Mouse (Mus musculus) CH12.LX (cell line): Measurements from ENCODE around the gene Nadsyn1. TPM values are rescaled to one million over a fixed set of nuclear protein-coding genes. Genes with fewer than 3 reads are reported as not detected.
A peak's percentile ranks its signal among the peaks of the same experiment; 100 is the strongest.

Source experiments
- DNase-seq: peaks from one replicate; pipeline ENCODE4 v3.0.0-alpha.2; 2013; ENCODE audit errors: extremely low read depth
- H3K27ac ChIP-seq: 2 replicates; pipeline ENCODE4 v1.5.1; 2012; ENCODE audit warnings: low read depth, mild to moderate bottlenecking, control low read depth, moderate library complexity; ENCODE audit not compliant: insufficient read depth
- H3K27me3 ChIP-seq: replicated peaks from 2 replicates; pipeline ENCODE3; 2012; ENCODE audit warnings: inconsistent platforms
- H3K36me3 ChIP-seq, 2 experiments: replicated peaks in 1 of 2; 2 replicates each; pipeline versions ENCODE3 to v1.6.1; 2012; ENCODE audit warnings: inconsistent platforms in 1 of 2, low read length in 1 of 2, mild to moderate bottlenecking in 1 of 2, mixed read lengths in 1 of 2, moderate library complexity in 1 of 2; ENCODE audit not compliant: control insufficient read depth in 1 of 2, insufficient read depth in 1 of 2
- H3K4me1 ChIP-seq, 2 experiments: 2 replicates each; pipeline ENCODE4 v1.6.1; 2012; ENCODE audit warnings: inconsistent platforms in 1 of 2, moderate library complexity in 1 of 2; ENCODE audit not compliant: insufficient read depth in 2 of 2, control insufficient read depth in 1 of 2
- H3K4me2 ChIP-seq: 2 replicates; pipeline ENCODE4 v1.6.1; 2012; ENCODE audit warnings: low read depth, mild to moderate bottlenecking, control low read depth; ENCODE audit not compliant: poor library complexity, insufficient read depth, severe bottlenecking
- H3K4me3 ChIP-seq, 3 experiments: fragments of 150-350 bp in 1 of 3; sonication (generic) in 1 of 3; replicated peaks in 1 of 3; 2 replicates each; pipeline versions ENCODE3 to v1.5.1; 2011 to 2012; ENCODE audit warnings: low read depth in 2 of 3, low read length in 2 of 3, mild to moderate bottlenecking in 2 of 3, moderate library complexity in 2 of 3, control low read depth in 1 of 3, improper control_type of control experiment in 1 of 3, inconsistent platforms in 1 of 3, mixed read lengths in 1 of 3; ENCODE audit not compliant: poor library complexity in 1 of 3
- H3K79me2 ChIP-seq: replicated peaks from 2 replicates; pipeline ENCODE4 v1.6.1; 2012; ENCODE audit warnings: mild to moderate bottlenecking, moderate library complexity; ENCODE audit not compliant: control insufficient read depth, poor library complexity, insufficient read depth, severe bottlenecking; ENCODE audit errors: extremely low read depth
- H3K9ac ChIP-seq: 2 replicates; pipeline ENCODE4 v1.6.1; 2012; ENCODE audit warnings: low read depth, mild to moderate bottlenecking, control low read depth, moderate library complexity; ENCODE audit not compliant: insufficient read depth
- H3K9me3 ChIP-seq: replicated peaks from 2 replicates; pipeline ENCODE3; 2012; ENCODE audit warnings: low read length, inconsistent platforms, mixed read lengths
- CHD1 ChIP-seq: IDR thresholded peaks from 2 replicates; pipeline ENCODE4 v1.6.1; 2012; ENCODE audit warnings: low read depth, low read length, improper control_type of control experiment, inconsistent platforms
- CTCF ChIP-seq, 2 experiments: IDR thresholded peaks in 1 of 2; conservative IDR thresholded peaks in 1 of 2; 2 replicates each; pipeline ENCODE4 v1.5.1; 2011 to 2012; ENCODE audit warnings: low read depth in 2 of 2, low read length in 2 of 2, improper control_type of control experiment in 1 of 2, inconsistent platforms in 1 of 2, mild to moderate bottlenecking in 1 of 2, moderate library complexity in 1 of 2
- E2F4 ChIP-seq: IDR thresholded peaks from 2 replicates; pipeline ENCODE4 v1.6.1; 2011; ENCODE audit warnings: low read depth, low read length, improper control_type of control experiment; ENCODE audit not compliant: insufficient replicate concordance
- EP300 ChIP-seq: IDR thresholded peaks from 2 replicates; pipeline ENCODE4 v1.6.1; 2011; ENCODE audit warnings: low read length, improper control_type of control experiment
- ETS1 ChIP-seq: conservative IDR thresholded peaks from 2 replicates; pipeline ENCODE4 v1.6.1; 2012; ENCODE audit warnings: low read depth, mild to moderate bottlenecking, inconsistent platforms, low read length, improper control_type of control experiment, moderate library complexity
- HCFC1 ChIP-seq: IDR thresholded peaks from 2 replicates; pipeline ENCODE4 v1.6.1; 2012; ENCODE audit warnings: low read depth, mild to moderate bottlenecking, inconsistent platforms, low read length, improper control_type of control experiment
- IRF4 ChIP-seq: IDR thresholded peaks from 2 replicates; pipeline ENCODE4 v1.6.1; 2014; ENCODE audit warnings: low read depth, mild to moderate bottlenecking, inconsistent platforms, low read length, improper control_type of control experiment
- JUND ChIP-seq: conservative IDR thresholded peaks from 2 replicates; pipeline ENCODE4 v1.6.1; 2011; ENCODE audit warnings: low read depth, low read length, improper control_type of control experiment
- KAT2A ChIP-seq: IDR thresholded peaks from 2 replicates; pipeline ENCODE4 v1.6.1; 2012; ENCODE audit warnings: low read length, improper control_type of control experiment, inconsistent platforms; ENCODE audit not compliant: insufficient replicate concordance
- MAFK ChIP-seq: IDR thresholded peaks from 2 replicates; pipeline ENCODE4 v1.6.1; 2011; ENCODE audit warnings: low read length, improper control_type of control experiment; ENCODE audit not compliant: insufficient replicate concordance
- MAX ChIP-seq: IDR thresholded peaks from 2 replicates; pipeline ENCODE4 v1.6.1; 2011; ENCODE audit warnings: low read length, improper control_type of control experiment
- MAZ ChIP-seq: IDR thresholded peaks from 2 replicates; pipeline ENCODE4 v1.6.1; 2012; ENCODE audit warnings: low read depth, mild to moderate bottlenecking, inconsistent platforms, low read length, improper control_type of control experiment, moderate library complexity
- MEF2A ChIP-seq: IDR thresholded peaks from 2 replicates; pipeline ENCODE4 v1.6.1; 2014; ENCODE audit warnings: low read depth, mild to moderate bottlenecking, inconsistent platforms, low read length, improper control_type of control experiment, borderline replicate concordance
- MXI1 ChIP-seq: IDR thresholded peaks from 2 replicates; pipeline ENCODE4 v1.6.1; 2011; ENCODE audit warnings: mild to moderate bottlenecking, low read depth, low read length, improper control_type of control experiment
- MYC ChIP-seq: IDR thresholded peaks from 2 replicates; pipeline ENCODE4 v1.6.1; 2011; ENCODE audit warnings: low read depth, mild to moderate bottlenecking, improper control_type of control experiment, low read length
- NELFE ChIP-seq: IDR thresholded peaks from 2 replicates; pipeline ENCODE4 v1.6.1; 2011; ENCODE audit warnings: low read depth, low read length, improper control_type of control experiment
- POLR2AphosphoS2 ChIP-seq: IDR thresholded peaks from 2 replicates; pipeline ENCODE4 v1.6.1; 2011; ENCODE audit warnings: low read depth, low read length, improper control_type of control experiment
- RCOR1 ChIP-seq: conservative IDR thresholded peaks from 2 replicates; pipeline ENCODE4 v1.6.1; 2012; ENCODE audit warnings: low read depth, mild to moderate bottlenecking, inconsistent platforms, low read length, improper control_type of control experiment
- SIN3A ChIP-seq: IDR thresholded peaks from 2 replicates; pipeline ENCODE4 v1.6.1; 2012; ENCODE audit warnings: low read length, improper control_type of control experiment, inconsistent platforms
- SMC3 ChIP-seq: IDR thresholded peaks from 2 replicates; pipeline ENCODE4 v1.6.1; 2011; ENCODE audit warnings: low read depth, low read length, improper control_type of control experiment
- TBP ChIP-seq: conservative IDR thresholded peaks from 2 replicates; pipeline ENCODE4 v1.6.1; 2011; ENCODE audit warnings: low read depth, low read length, improper control_type of control experiment
- TCF12 ChIP-seq: IDR thresholded peaks from 2 replicates; pipeline ENCODE4 v1.6.1; 2014; ENCODE audit warnings: low read depth, mild to moderate bottlenecking, inconsistent platforms, low read length, improper control_type of control experiment
- UBTF ChIP-seq: IDR thresholded peaks from 2 replicates; pipeline ENCODE4 v1.6.1; 2012; ENCODE audit warnings: low read depth, mild to moderate bottlenecking, inconsistent platforms, low read length, improper control_type of control experiment, moderate library complexity
- USF1 ChIP-seq: IDR thresholded peaks from 2 replicates; pipeline ENCODE4 v1.6.1; 2014; ENCODE audit warnings: low read depth, mild to moderate bottlenecking, inconsistent platforms, low read length, improper control_type of control experiment
- ZC3H11A ChIP-seq: IDR thresholded peaks from 2 replicates; pipeline ENCODE4 v1.6.1; 2012; ENCODE audit warnings: low read depth, mild to moderate bottlenecking, inconsistent platforms, low read length, improper control_type of control experiment
- ZKSCAN1 ChIP-seq: IDR thresholded peaks from 2 replicates; pipeline ENCODE4 v1.6.1; 2012; ENCODE audit warnings: low read depth, inconsistent platforms, low read length, improper control_type of control experiment, borderline replicate concordance
- ZNF384 ChIP-seq: IDR thresholded peaks from 2 replicates; pipeline ENCODE4 v1.6.1; 2012; ENCODE audit warnings: low read depth, low read length, improper control_type of control experiment, inconsistent platforms
- dilution Hi-C: fragments of 300-500 bp; cut with MboI; formaldehyde crosslinking; loops from 2 replicates; pipeline ENCODE4 v1.14.3; 2020; ENCODE audit warnings: low sequenced_read_pairs; ENCODE audit not compliant: extremely low pct_unique_long_range_greater_than_20kb, extremely low pct_ligation_motif_present
- in situ Hi-C: fragments of 300-500 bp; cut with MboI; formaldehyde crosslinking; loops from 3 replicates; pipeline ENCODE4 v1.14.3; 2019; ENCODE audit warnings: low sequenced_read_pairs, low pct_ligation_motif_present, low pct_unique_long_range_greater_than_20kb, mixed read lengths
- polyA plus RNA-seq: library from polyadenylated mRNA; unstranded; fragments of >175 nt; gene quantifications from 2 replicates; pipeline ENCODE4 v1.2.1, GENCODE M21; 2012; ENCODE audit warnings: low read depth; ENCODE audit not compliant: insufficient read length
- total RNA-seq, 2 experiments: library from RNA; depleted of rRNA; stranded (reverse); fragments of 300-350 nt in 1 of 2; fragments of >200 nt in 1 of 2; gene quantifications; 2 replicates each; pipeline ENCODE4 v1.2.3; 2012 to 2014

Gene Nadsyn1
- total and polyA plus RNA-seq, 3 experiments: 5.4 to 11.7 (median 8.6) TPM

DNA sequence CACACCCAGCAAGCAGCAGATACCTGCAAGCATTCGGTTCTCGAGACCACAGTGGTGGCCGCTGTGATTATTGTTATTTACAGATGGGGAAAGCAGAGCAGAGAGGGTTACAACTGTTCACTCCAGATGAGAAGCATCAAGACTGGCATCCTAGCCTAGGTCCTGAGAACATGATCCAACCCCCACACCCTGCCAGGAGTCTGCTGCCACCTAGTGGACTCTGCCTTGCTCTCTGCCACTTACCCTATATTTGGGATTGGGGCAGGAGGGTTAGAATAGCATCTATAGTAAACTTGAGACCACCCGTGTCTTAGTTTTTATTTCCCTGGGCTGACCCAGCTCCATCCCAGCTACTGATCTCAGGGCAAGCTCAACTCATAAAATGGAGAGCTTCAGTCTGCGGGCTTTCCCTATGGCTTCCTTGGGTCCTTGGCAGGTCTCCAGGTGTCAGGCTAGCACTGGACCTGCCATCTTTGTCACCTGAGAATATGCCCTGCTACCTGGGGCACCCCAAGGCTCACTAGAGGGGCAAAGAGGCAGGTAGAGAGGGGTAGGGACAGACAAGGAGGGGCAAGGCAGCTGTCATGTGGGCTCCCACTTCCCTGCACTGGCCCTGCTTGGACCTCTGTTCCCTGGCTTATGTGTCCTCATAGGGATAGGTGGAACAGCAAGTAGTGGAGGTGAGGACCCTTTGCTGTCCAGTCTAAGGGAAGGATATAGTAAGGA lies 68.5 kb downstream of the Nadsyn1 start (continued):
- TF ChIP-seq ZC3H11A (no peak), UBTF (no peak), POLR2AphosphoS2 (no peak), KAT2A (no peak), TBP (no peak), ZKSCAN1 (no peak), TCF12 (no peak), CHD1 (no peak), ZNF384 (no peak), CTCF (conservative IDR thresholded peaks at IDR 0.05 in 1 of 2, IDR thresholded peaks at IDR 0.05 in 1 of 2; ENCODE audit: low read depth in 2 of 2, low read length in 2 of 2) (peak; percentile 87 to 91), SIN3A (no peak), USF1 (no peak), MEF2A (no peak), JUND (no peak), MAX (no peak), ETS1 (no peak), SMC3 (peak; percentile 87), MXI1 (no peak)

DNA sequence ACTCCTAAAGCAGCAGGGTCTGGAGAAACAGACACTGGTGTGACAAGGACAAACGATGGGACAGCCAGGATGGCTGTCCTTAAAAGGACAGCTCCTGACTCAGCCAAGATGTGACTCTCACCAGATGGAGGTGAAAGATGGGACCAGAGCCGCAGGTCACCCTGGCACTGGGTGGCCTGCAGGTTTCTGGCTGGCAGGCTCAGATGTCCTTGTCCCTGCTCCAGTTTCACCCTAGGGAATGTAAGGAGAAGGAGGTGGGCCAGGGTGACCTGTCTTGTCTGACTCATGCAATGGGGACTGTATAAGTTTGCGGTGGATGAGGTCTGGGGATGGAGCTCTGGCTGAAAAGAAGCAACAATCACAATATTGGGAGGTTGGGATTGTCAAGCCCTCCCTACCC lies 70.0 kb downstream of the Nadsyn1 start:
- no peak overlapping the region for H3K4me3 ChIP-seq
- H3K79me2 ChIP-seq: no peaks in the 10 kb centered on the region
- H3K9me3 ChIP-seq: no peaks in the 10 kb centered on the region
- peaks cover 66% of the 10 kb centered on the region for H3K27me3 ChIP-seq
- DNase-seq: no peak
- dilution Hi-C loops (no loop called here), in situ Hi-C loops (loop anchor here (5.0 kb wide), 1 partner anchor 45 kb away; no protein-coding TSS in a partner anchor)
- no peaks in the 10 kb centered on the region for H3K36me3 ChIP-seq
- H3K27ac ChIP-seq: no peak overlapping the region
- no peak overlapping the region for H3K4me2 ChIP-seq
- no peak overlapping the region for H3K9ac ChIP-seq
- peaks cover 1 to 6% of the 10 kb centered on the region in 2 experiments for H3K4me1 ChIP-seq
- TF ChIP-seq MAZ (no peak), ZC3H11A (no peak), POLR2AphosphoS2 (no peak), IRF4 (no peak), E2F4 (no peak), EP300 (no peak), RCOR1 (no peak), SIN3A (no peak), HCFC1 (no peak), MAFK (no peak), USF1 (no peak), ZKSCAN1 (no peak), UBTF (no peak), NELFE (no peak), CHD1 (no peak), MYC (no peak)
